Mouse (Mus musculus) ES-E14 (cell line): ENCODE measurements around the gene Zkscan16. TPM values are rescaled to one million over a fixed set of nuclear protein-coding genes. Genes with fewer than 3 reads are reported as not detected.
A peak's percentile ranks its signal among the peaks of the same experiment; 100 is the strongest.

Source experiments
- DNase-seq: peaks from one replicate; pipeline ENCODE4 v3.0.0-alpha.2; 2013; ENCODE audit warnings: low read depth, low spot score
- H3K27ac ChIP-seq: 2 replicates; pipeline ENCODE4 v1.5.1; 2012; ENCODE audit warnings: low read depth, mild to moderate bottlenecking, low read length, moderate library complexity, mixed read lengths; ENCODE audit not compliant: poor library complexity, insufficient read depth, severe bottlenecking
- H3K36me3 ChIP-seq: 2 replicates; pipeline ENCODE4 v1.6.1; 2012; ENCODE audit warnings: mild to moderate bottlenecking, low read length, moderate library complexity, mixed read lengths; ENCODE audit not compliant: control insufficient read depth, poor library complexity, insufficient read depth, severe bottlenecking
- H3K4me1 ChIP-seq, 2 experiments: fragments of 150-350 bp in 1 of 2; sonication (generic) in 1 of 2; 2 replicates each; pipeline ENCODE4 v1.6.1; 2012; ENCODE audit warnings: low read length in 2 of 2, mild to moderate bottlenecking in 1 of 2, mixed read lengths in 1 of 2; ENCODE audit not compliant: control insufficient read depth in 2 of 2, insufficient read depth in 2 of 2, poor library complexity in 1 of 2
- H3K4me3 ChIP-seq, 2 experiments: fragments of 150-350 bp in 1 of 2; sonication (generic) in 1 of 2; 2 replicates each; pipeline ENCODE4 v1.5.1; 2012; ENCODE audit warnings: low read length in 2 of 2, low read depth in 1 of 2, mild to moderate bottlenecking in 1 of 2, mixed read lengths in 1 of 2; ENCODE audit not compliant: insufficient read depth in 1 of 2, poor library complexity in 1 of 2, severe bottlenecking in 1 of 2
- H3K9ac ChIP-seq: 2 replicates; pipeline ENCODE4 v1.6.1; 2012; ENCODE audit warnings: low read depth, mild to moderate bottlenecking, low read length, mixed read lengths; ENCODE audit not compliant: poor library complexity, insufficient read depth, severe bottlenecking
- H3K9me3 ChIP-seq: fragments of 150-350 bp; sonication (generic); 2 replicates; pipeline ENCODE4 v1.6.1; 2012; ENCODE audit warnings: low read depth, mild to moderate bottlenecking, low read length; ENCODE audit not compliant: control insufficient read depth, insufficient read depth
- CHD2 ChIP-seq: IDR thresholded peaks from 2 replicates; pipeline ENCODE4 v1.6.1; 2014; ENCODE audit warnings: mild to moderate bottlenecking, low read depth, low read length, inconsistent platforms
- HCFC1 ChIP-seq: IDR thresholded peaks from 2 replicates; pipeline ENCODE4 v1.6.1; 2012; ENCODE audit warnings: low read length, inconsistent platforms, borderline replicate concordance; ENCODE audit not compliant: insufficient read depth
- MAFK ChIP-seq: IDR thresholded peaks from 2 replicates; pipeline ENCODE4 v1.6.1; 2014; ENCODE audit warnings: mild to moderate bottlenecking, low read depth, low read length, inconsistent platforms; ENCODE audit not compliant: insufficient read depth
- ZC3H11A ChIP-seq: IDR thresholded peaks from 2 replicates; pipeline ENCODE4 v1.6.1; 2012; ENCODE audit warnings: low read depth, mild to moderate bottlenecking, inconsistent platforms, low read length, borderline replicate concordance
- ZNF384 ChIP-seq: IDR thresholded peaks from 2 replicates; pipeline ENCODE4 v1.6.1; 2012; ENCODE audit warnings: low read depth, low read length, inconsistent platforms
- in situ Hi-C, 2 experiments: fragments of 600-800 bp; cut with MboI; formaldehyde crosslinking; loops; one replicate each; pipeline ENCODE4 v1.15.1; 2025; ENCODE audit warnings: low sequenced_read_pairs in 2 of 2, inconsistent platforms in 1 of 2; ENCODE audit not compliant: unreplicated experiment in 2 of 2
- total RNA-seq: library from RNA; depleted of rRNA; stranded (reverse); fragments of 300-350 nt; gene quantifications from 2 replicates; pipeline ENCODE4 v1.2.3, GENCODE M21; 2012

The Zkscan16 gene
- total RNA-seq, 1 experiment, result 0.80 TPM

DNA sequence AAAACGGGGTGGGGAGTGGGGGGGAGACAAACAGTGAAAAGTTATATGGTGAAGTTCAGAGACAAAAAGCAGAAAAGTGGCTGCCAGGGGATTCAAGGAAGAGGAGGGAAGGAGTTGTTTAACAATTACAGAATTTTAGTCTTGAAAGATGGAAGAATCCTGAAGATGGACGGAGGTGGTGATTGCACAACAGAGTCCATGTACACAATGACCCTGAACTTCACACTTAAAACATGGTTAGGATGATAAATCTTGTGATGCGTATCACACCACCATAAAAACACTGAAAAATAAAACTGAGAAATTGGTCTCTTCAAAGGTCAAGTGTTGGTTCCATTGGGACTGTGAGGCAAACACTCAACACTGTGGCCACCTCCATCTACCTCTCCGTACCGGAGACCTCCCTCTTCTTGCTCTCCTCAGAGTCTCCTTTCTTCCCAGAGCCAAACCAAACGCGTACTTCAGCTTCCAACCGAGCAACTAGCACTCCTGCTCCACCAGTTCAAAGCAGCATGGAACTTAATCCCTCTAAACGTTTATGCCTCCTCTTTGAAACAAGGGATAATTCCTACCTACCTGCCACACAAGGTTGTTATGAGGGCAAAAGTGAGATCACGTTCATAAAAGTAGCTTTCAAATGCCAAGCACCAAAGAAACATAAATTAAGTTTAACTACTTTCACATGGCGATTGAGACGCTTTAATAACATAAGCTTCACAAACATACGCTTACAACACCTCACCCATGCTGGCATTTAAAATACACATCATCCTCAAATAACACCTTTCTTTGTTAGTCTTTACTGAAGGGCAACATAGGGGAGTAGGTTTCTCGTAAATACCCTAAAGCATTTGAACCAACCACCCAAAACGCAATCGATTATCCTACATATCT, 33.0 kb upstream of the Zkscan16 start:
- H3K4me1 ChIP-seq, result peaks cover 0 to 2% of the 10 kb centered on the region in 2 experiments; a peak in 1 of 4 replicates
- H3K36me3 ChIP-seq, result no peaks in the 10 kb centered on the region
- H3K27ac ChIP-seq, result no peak overlapping the region
- H3K9me3 ChIP-seq, result no peaks in the 10 kb centered on the region
- H3K4me3 ChIP-seq, result peak overlapping the region in 1 of 2 experiments; percentile 72; a peak in 3 of 4 replicates
- no peak for TF ChIP-seq MAFK
- no peak for TF ChIP-seq ZNF384
- TF ChIP-seq ZC3H11A, result no peak
- no peak for TF ChIP-seq CHD2
- TF ChIP-seq HCFC1, result no peak
- in situ Hi-C loops, result no loop called here
- H3K9ac ChIP-seq, result no peak overlapping the region
- DNase-seq, result no peak

GRCm38 (mm10) chr4:58911069-58911830, 32.2 kb upstream of the Zkscan16 start:
- in situ Hi-C loops, result no loop called here
- Histone ChIP-seq H3K4me3 (peak overlapping the region; percentile 72 to 92), H3K36me3 (no peaks in the 10 kb centered on the region), H3K4me1 (peaks cover 0 to 2% of the 10 kb centered on the region in 2 experiments; a peak in 1 of 4 replicates), H3K9me3 (no peaks in the 10 kb centered on the region), H3K9ac (peak overlapping the region; percentile 95), H3K27ac (no peak overlapping the region)
- TF ChIP-seq ZNF384, result no peak
- TF ChIP-seq MAFK, result no peak
- TF ChIP-seq HCFC1, result no peak
- TF ChIP-seq ZC3H11A, result no peak
- DNase-seq, result no peak

DNA sequence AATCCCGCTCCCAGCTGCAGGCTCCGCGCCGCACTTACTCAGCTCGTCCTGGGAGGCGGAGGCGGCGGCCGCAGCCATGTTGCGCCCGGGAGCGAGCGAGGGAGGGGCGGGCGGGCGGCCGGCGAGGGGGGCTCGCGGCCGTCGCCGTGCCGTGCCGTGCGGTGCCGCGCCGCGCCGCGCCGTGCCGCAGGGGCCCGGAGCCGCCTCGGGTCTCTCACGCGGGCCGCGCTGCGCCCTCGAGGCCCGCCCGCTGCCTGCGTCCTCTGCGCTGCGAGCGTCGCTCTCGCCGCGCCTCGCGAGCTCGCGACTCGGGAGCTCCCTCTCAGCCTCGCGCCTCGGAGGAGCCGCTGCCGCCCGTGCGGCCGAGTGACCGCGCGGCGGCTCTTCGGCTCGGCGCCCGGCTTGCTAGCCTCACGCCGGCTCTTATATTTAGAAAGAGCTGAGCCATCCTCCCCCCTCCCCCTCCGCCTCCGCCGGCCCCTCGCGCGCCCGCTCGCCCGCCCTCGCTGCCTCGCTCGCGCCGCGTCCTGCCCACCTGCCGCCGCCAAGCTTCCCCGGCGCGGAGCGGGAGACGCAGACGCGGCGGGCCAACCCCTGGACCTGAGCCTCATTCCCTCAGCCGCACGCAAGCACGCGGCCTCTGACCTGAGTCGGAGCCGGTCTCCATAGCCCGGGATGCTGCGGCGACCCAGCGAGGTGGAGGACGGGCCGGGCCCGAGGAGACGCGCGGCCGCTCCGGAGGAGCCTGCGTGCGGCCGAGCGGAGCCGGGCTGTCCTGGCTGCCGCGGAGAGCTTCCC, 31.4 kb upstream of the Zkscan16 start:
- TF ChIP-seq MAFK (no peak), HCFC1 (no peak; the same call in 1 of the 2 replicates), ZC3H11A (no peak), ZNF384 (no peak), CHD2 (no peak)
- Histone ChIP-seq H3K9me3 (no peaks in the 10 kb centered on the region), H3K4me3 (peak overlapping the region; percentile 86 to 92), H3K27ac (no peak overlapping the region), H3K36me3 (no peaks in the 10 kb centered on the region), H3K4me1 (peaks cover 0 to 2% of the 10 kb centered on the region in 2 experiments; a peak in 1 of 4 replicates), H3K9ac (peak overlapping the region; percentile 95)
- in situ Hi-C loops, result no loop called here
- DNase-seq, result no peak

DNA sequence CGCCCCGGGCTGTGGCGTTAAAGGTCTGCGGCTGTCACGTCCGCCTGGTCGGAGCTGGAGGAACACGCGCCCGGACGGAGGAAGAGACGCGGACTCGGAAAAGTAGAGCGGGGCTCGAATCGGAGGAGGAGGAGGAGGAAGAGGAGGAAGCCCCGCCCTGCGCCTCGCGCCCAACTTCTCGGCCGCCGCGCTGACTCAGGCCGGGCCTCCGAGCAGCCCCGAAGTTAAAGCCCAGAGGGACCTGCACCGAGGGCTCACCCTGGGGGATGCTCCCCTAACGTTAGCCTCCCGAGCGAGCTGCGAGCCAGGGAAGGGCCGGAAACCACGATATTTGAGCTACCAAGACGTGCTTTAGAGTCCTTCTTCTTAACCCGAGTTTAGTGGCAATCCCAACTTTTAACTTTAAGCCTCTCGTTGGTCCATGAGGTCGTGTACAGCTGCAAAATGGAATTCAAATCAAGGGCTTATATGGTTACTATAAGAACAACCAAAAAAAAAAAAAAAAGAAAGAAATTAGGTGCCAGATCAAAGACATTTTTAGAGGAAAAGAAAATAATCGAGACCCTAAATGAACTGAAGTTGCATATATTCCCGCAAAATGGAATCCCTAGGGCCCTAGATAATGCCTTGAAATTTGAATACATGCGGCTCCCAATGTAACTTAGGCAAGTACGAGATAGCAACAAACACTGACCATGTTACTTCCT, 30.6 kb upstream of the Zkscan16 start, which contains the start of gene Ecpas:
Gene Ecpas, minus strand, starts transcription at position 121 of the 707 bp plus-strand sequence.
- no peaks in the 10 kb centered on the region for H3K36me3 ChIP-seq
- peak within 1 kb of the TSS; percentile 95 for H3K9ac ChIP-seq
- no peak for TF ChIP-seq MAFK
- TF ChIP-seq ZC3H11A, result no peak
- TF ChIP-seq CHD2, result no peak
- no peak for TF ChIP-seq ZNF384
- TF ChIP-seq HCFC1, result no peak
- in situ Hi-C loops, result no loop called here
- no peak within 1 kb of the TSS for H3K27ac ChIP-seq
- H3K9me3 ChIP-seq, result no peaks in the 10 kb centered on the region
- peaks cover 0 to 2% of the 10 kb centered on the region in 2 experiments; a peak in 1 of 4 replicates for H3K4me1 ChIP-seq
- no peak for DNase-seq
- peak within 1 kb of the TSS; percentile 86 to 92 for H3K4me3 ChIP-seq
